Mouse (Mus musculus) intestine, embryonic 15.5 days (tissue): ENCODE results near the gene Mia3. TPM values are rescaled to one million over a fixed set of nuclear protein-coding genes. Genes with fewer than 3 reads are reported as not detected.
"Not testable (repeated sequence)": the region's sequence is repeated elsewhere in the genome, so short reads cannot be mapped to it uniquely, and the experiment has no call there.

Source experiments
- ATAC-seq: fragments of 200-750 bp; cut with Nextera tagmentation; 2 replicates; pipeline ENCODE4 v1.8.0; 2017; ENCODE audit warnings: moderate TSS enrichment, moderate library complexity
- H3K27ac ChIP-seq: fragments of 300-500 bp; sonication (generic); 2 replicates; pipeline ENCODE4 v1.5.1; 2015; ENCODE audit warnings: mild to moderate bottlenecking, inconsistent platforms
- H3K27me3 ChIP-seq: fragments of 300-500 bp; sonication (generic); replicated peaks from 2 replicates; pipeline ENCODE4 v1.6.1; 2015; ENCODE audit warnings: inconsistent platforms
- H3K36me3 ChIP-seq: fragments of 300-500 bp; sonication (generic); 2 replicates; pipeline ENCODE4 v1.6.1; 2015; ENCODE audit warnings: inconsistent platforms
- H3K4me1 ChIP-seq: fragments of 300-500 bp; sonication (generic); replicated peaks from 2 replicates; pipeline ENCODE4 v1.6.1; 2015; ENCODE audit warnings: inconsistent platforms
- H3K4me2 ChIP-seq: fragments of 300-500 bp; sonication (generic); replicated peaks from 2 replicates; pipeline ENCODE4 v1.6.1; 2015; ENCODE audit warnings: mild to moderate bottlenecking, inconsistent platforms
- H3K4me3 ChIP-seq: fragments of 300-500 bp; sonication (generic); replicated peaks from 2 replicates; pipeline ENCODE4 v1.5.1; 2015; ENCODE audit warnings: inconsistent platforms
- H3K9ac ChIP-seq: fragments of 300-500 bp; sonication (generic); 2 replicates; pipeline ENCODE4 v1.6.1; 2015; ENCODE audit warnings: inconsistent platforms
- H3K9me3 ChIP-seq: fragments of 300-500 bp; sonication (generic); 2 replicates; pipeline ENCODE4 v1.6.1; 2016; ENCODE audit warnings: inconsistent platforms
- WGBS: fragments of 180-500 bp; shearing (Covaris S2); methylation state at CpG from one replicate; pipeline ENCODE4 v1.1.7; 2015; 5-methylcytosine and 5-hydroxymethylcytosine counted together
- polyA plus RNA-seq: library from polyadenylated mRNA; unstranded; fragments of >200 nt; fragmentation: Nextera tagmentation; extraction: Ambion mirVana; gene quantifications from 2 replicates; pipeline ENCODE4 v1.2.1, GENCODE M21; 2015

Mia3 gene
- polyA plus RNA-seq, 1 experiment from 2014 or later: 79.7 TPM

- no peak overlapping the region for H3K27ac ChIP-seq
- H3K27me3 ChIP-seq: no peaks in the 10 kb centered on the region
- H3K9ac ChIP-seq: no peak overlapping the region
- 96% methylated on average over 2 of the region's 2 CpGs for WGBS
- H3K4me3 ChIP-seq: no peak overlapping the region
- peaks cover 44% of the 10 kb centered on the region for H3K36me3 ChIP-seq
- ATAC-seq: no peak
- no peaks in the 10 kb centered on the region; the same call in 1 of the 2 replicates for H3K9me3 ChIP-seq
- no peaks in the 10 kb centered on the region for H3K4me1 ChIP-seq
- H3K4me2 ChIP-seq: no peak overlapping the region
Measured at GRCm38 (mm10) chr1:183323923-183324322, 45.4 kb downstream of the Mia3 start.

- H3K9ac ChIP-seq, H3K4me2 ChIP-seq, H3K27ac ChIP-seq, H3K4me3 ChIP-seq, ATAC-seq, H3K9me3 ChIP-seq, H3K27me3 ChIP-seq, H3K4me1 ChIP-seq: not testable (repeated sequence)
- H3K36me3 ChIP-seq: peaks cover 36% of the 10 kb centered on the region
- WGBS: 86% methylated on average over 5 of the region's 5 CpGs
Measured at GRCm38 (mm10) chr1:183322496-183322895, 46.9 kb downstream of the Mia3 start.

GRCm38 (mm10) chr1:183320708-183321107 lies 48.6 kb downstream of the Mia3 start:
- 60% methylated on average over 3 of the region's 3 CpGs for WGBS

GRCm38 (mm10) chr1:183315783-183316182 lies 53.6 kb downstream of the Mia3 start:
- WGBS: 89% methylated on average over 2 of the region's 2 CpGs
- Histone ChIP-seq H3K36me3 (peaks cover 21% of the 10 kb centered on the region), H3K4me2 (no peak overlapping the region), H3K4me3 (no peak overlapping the region), H3K4me1 (no peaks in the 10 kb centered on the region), H3K9ac (no peak overlapping the region), H3K9me3 (no peaks in the 10 kb centered on the region), H3K27me3 (no peaks in the 10 kb centered on the region), H3K27ac (no peak overlapping the region)
- no peak for ATAC-seq

More at GRCm38 (mm10) chr1:183320708-183321107, 48.6 kb downstream of the Mia3 start:
- H3K27ac ChIP-seq: no peak overlapping the region
- H3K4me2 ChIP-seq: no peak overlapping the region
- H3K4me1 ChIP-seq: no peaks in the 10 kb centered on the region
- H3K4me3 ChIP-seq: no peak overlapping the region
- no peak for ATAC-seq
- H3K9me3 ChIP-seq: no peaks in the 10 kb centered on the region; the same call in 1 of the 2 replicates
- H3K9ac ChIP-seq: no peak overlapping the region
- H3K27me3 ChIP-seq: no peaks in the 10 kb centered on the region
- H3K36me3 ChIP-seq: peaks cover 28% of the 10 kb centered on the region

GRCm38 (mm10) chr1:183312076-183312475 lies 57.3 kb downstream of the Mia3 start:
- no peak overlapping the region for H3K4me2 ChIP-seq
- H3K36me3 ChIP-seq: peaks cover 9% of the 10 kb centered on the region; the same call in 1 of the 2 replicates
- H3K9me3 ChIP-seq: no peaks in the 10 kb centered on the region
- H3K4me3 ChIP-seq: no peak overlapping the region
- no peak overlapping the region for H3K27ac ChIP-seq
- no peaks in the 10 kb centered on the region for H3K4me1 ChIP-seq
- ATAC-seq: no peak
- 97% methylated on average over 2 of the region's 2 CpGs for WGBS
- no peaks in the 10 kb centered on the region for H3K27me3 ChIP-seq
- H3K9ac ChIP-seq: no peak overlapping the region

DNA sequence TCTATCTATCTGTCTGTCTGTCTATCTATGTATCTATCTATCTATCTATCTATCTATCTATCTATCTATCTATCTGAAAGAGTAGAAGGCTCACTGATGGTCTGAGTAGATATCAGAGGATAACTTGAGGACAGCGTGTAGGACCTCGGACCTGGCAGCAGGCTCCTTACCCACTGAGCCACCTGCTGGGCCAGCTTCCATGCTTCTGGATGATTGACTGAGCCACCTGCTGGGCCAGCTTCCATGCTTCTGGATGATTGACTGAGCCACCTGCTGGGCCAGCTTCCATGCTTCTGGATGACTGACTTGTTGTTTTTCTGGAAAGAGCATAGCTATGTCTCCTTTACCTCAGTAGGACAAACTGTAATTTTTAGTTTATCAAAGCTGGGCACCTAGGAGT lies 59.8 kb downstream of the Mia3 start:
- not testable (repeated sequence) for ATAC-seq, H3K4me2 ChIP-seq, H3K4me3 ChIP-seq, H3K36me3 ChIP-seq, H3K9me3 ChIP-seq, H3K27ac ChIP-seq, H3K4me1 ChIP-seq, H3K27me3 ChIP-seq, H3K9ac ChIP-seq
- 89% methylated on average over 2 of the region's 2 CpGs for WGBS

DNA sequence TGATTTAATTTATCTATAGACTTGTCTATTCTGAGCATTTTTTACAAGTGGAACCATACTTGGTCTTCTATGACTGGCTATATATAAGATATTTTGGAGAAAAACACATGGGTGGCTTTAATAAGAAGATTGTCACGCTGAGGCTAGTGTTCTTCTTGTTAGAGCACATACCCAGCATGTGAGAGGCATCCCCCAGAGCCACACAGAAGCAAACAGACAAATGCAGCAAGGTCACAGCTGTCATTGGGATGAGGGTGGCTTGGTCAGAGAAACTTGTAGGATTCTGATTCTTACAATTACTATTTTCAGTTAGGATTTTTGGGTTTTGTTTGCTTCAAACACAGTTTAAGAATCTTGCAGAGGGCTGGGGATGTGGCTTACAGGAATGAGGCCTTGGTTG lies 60.9 kb downstream of the Mia3 start:
- no peaks in the 10 kb centered on the region for H3K27me3 ChIP-seq
- H3K27ac ChIP-seq: no peak overlapping the region
- H3K9ac ChIP-seq: no peak overlapping the region
- no peak overlapping the region for H3K4me3 ChIP-seq
- H3K36me3 ChIP-seq: 0 out of 2 replicates have a peak, but pooled peaks cover 2% of the 10 kb centered on the region
- no peaks in the 10 kb centered on the region for H3K4me1 ChIP-seq
- WGBS: 91% methylated on average over 1 of the region's 1 CpGs
- H3K9me3 ChIP-seq: no peaks in the 10 kb centered on the region
- no peak overlapping the region for H3K4me2 ChIP-seq
- ATAC-seq: no peak

- no peak overlapping the region for H3K9ac ChIP-seq
- 84% methylated on average over 3 of the region's 3 CpGs for WGBS
- no peaks in the 10 kb centered on the region for H3K9me3 ChIP-seq
- 0 out of 2 replicates have a peak, but pooled peaks cover 2% of the 10 kb centered on the region for H3K36me3 ChIP-seq
- H3K4me2 ChIP-seq: no peak overlapping the region
- H3K4me1 ChIP-seq: no peaks in the 10 kb centered on the region
- ATAC-seq: no peak
- H3K27ac ChIP-seq: no peak overlapping the region
- H3K27me3 ChIP-seq: no peaks in the 10 kb centered on the region
- no peak overlapping the region for H3K4me3 ChIP-seq
Measured at GRCm38 (mm10) chr1:183307555-183307954, 61.8 kb downstream of the Mia3 start.

- H3K27ac ChIP-seq: no peak overlapping the region
- H3K9ac ChIP-seq: no peak overlapping the region
- no peaks in the 10 kb centered on the region for H3K27me3 ChIP-seq
- no peaks in the 10 kb centered on the region for H3K36me3 ChIP-seq
- 85% methylated on average over 6 of the region's 6 CpGs for WGBS
- no peak overlapping the region for H3K4me2 ChIP-seq
- H3K4me1 ChIP-seq: no peaks in the 10 kb centered on the region
- no peak overlapping the region for H3K4me3 ChIP-seq
- no peak for ATAC-seq
- no peaks in the 10 kb centered on the region for H3K9me3 ChIP-seq
Measured at GRCm38 (mm10) chr1:183299161-183299560, 70.2 kb downstream of the Mia3 start.

- Histone ChIP-seq H3K9me3 (no peaks in the 10 kb centered on the region), H3K27ac (peak overlapping the region; percentile 52), H3K9ac (peak overlapping the region; percentile 43), H3K4me2 (peak overlapping the region; percentile 57), H3K27me3 (no peaks in the 10 kb centered on the region), H3K4me1 (no peaks in the 10 kb centered on the region), H3K4me3 (peak overlapping the region; percentile 50), H3K36me3 (no peaks in the 10 kb centered on the region; the same call in 1 of the 2 replicates)
- under 1% methylated on average over 20 of the region's 20 CpGs for WGBS
- no peak for ATAC-seq
Measured at GRCm38 (mm10) chr1:183297886-183298489, 71.4 kb downstream of the Mia3 start.

- peak overlapping the region; percentile 57 for H3K4me2 ChIP-seq
- peak overlapping the region; percentile 52 for H3K27ac ChIP-seq
- H3K4me1 ChIP-seq: no peaks in the 10 kb centered on the region
- no peaks in the 10 kb centered on the region for H3K9me3 ChIP-seq
- peaks cover 2% of the 10 kb centered on the region; the same call in 1 of the 2 replicates for H3K36me3 ChIP-seq
- H3K27me3 ChIP-seq: no peaks in the 10 kb centered on the region
- peak overlapping the region; percentile 43 for H3K9ac ChIP-seq
- H3K4me3 ChIP-seq: peak overlapping the region; percentile 50
- WGBS: 2% methylated on average over 30 of the region's 30 CpGs
- ATAC-seq: peak; percentile 73
Measured at GRCm38 (mm10) chr1:183297473-183297885, 71.9 kb downstream of the Mia3 start.

DNA sequence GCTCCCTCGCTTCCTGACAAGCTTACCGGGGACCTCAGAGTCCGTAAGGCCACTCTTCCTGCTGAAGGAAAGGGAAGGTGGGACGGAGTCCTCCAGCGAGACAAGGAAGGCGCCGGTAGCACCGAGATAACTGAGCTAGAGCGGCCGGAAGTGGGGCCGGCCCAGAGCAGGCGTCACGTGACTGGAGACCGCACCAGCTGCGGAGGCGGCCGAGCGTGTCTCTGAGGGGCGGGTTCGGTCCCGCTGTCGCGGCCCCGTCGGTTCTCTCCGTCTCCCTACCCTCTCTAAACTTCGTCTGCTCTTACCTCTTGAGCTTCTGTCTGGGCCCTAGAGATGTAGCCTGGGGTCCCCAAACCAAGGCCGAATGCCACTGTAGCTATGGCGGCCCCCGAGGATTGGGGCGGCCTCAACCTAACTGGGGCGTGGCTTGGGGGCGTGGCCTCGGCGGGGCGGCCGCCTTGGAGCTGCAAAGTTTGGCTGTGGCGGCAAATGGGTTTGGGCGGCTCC lies 72.4 kb downstream of the Mia3 start, which contains the start of gene Brox:
Brox (minus strand) TSS at position 393 of the 507 bp plus-strand sequence.
- H3K4me3 ChIP-seq: peak within 1 kb of the TSS; percentile 50
- H3K27me3 ChIP-seq: no peaks in the 10 kb centered on the region
- ATAC-seq: peak; percentile 94
- peak within 1 kb of the TSS; percentile 57 for H3K4me2 ChIP-seq
- H3K27ac ChIP-seq: peak within 1 kb of the TSS; percentile 52
- no peaks in the 10 kb centered on the region for H3K9me3 ChIP-seq
- WGBS: under 1% methylated on average over 39 of the region's 39 CpGs
- peak within 1 kb of the TSS; percentile 50 for H3K9ac ChIP-seq
- peaks cover 3% of the 10 kb centered on the region; the same call in 1 of the 2 replicates for H3K36me3 ChIP-seq
- no peaks in the 10 kb centered on the region for H3K4me1 ChIP-seq

DNA sequence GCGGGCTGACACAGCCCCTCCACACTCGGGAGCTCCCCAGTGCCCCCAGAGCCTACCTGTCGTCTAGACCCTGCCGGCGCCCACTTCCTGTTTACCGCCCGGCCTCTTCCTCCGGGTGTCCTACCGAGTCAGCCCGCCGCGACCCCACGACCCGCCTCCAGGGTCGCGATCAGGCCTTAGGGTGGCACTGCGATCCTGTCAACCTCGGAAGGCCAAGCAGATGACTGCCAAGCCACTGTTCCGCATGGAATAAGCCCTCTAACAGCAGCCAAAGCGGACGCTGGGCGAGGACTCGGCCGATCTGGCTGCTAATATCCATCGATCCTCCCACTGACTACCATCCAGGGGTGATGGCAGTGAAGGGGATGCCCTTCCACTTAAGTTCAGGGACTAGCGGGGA lies 72.9 kb downstream of the Mia3 start, which contains the start of gene Aida:
Aida (plus strand) TSS at position 126 of the 400 bp plus-strand sequence.
- H3K9ac ChIP-seq: peak within 1 kb of the TSS; percentile 50
- ATAC-seq: peak; percentile 17
- H3K4me3 ChIP-seq: peak within 1 kb of the TSS; percentile 50
- under 1% methylated on average over 26 of the region's 26 CpGs for WGBS
- H3K27ac ChIP-seq: peak within 1 kb of the TSS; percentile 52
- peak within 1 kb of the TSS; percentile 57 for H3K4me2 ChIP-seq
- H3K4me1 ChIP-seq: no peaks in the 10 kb centered on the region
- H3K36me3 ChIP-seq: peaks cover 3% of the 10 kb centered on the region; the same call in 1 of the 2 replicates
- H3K27me3 ChIP-seq: no peaks in the 10 kb centered on the region
- no peaks in the 10 kb centered on the region for H3K9me3 ChIP-seq
